Comparison of ENCODE assay signal across 14 mouse cellular contexts in the genomic region with DNA sequence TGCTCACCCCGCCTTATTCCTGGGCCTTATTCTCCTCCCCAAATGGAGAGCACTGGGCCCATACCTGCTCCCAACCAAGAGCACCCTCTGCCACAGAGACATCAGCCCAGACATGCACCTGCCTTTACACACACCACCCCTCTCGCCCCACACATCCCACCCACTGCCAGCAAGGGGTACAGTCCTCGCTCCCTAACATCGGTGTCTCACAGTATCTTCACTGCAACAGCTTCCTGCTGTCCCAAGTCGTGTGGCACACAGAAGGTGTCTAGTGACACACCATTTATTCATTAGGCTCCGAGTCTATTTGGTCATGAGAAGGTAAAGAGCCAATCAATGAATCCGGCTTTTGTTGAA. TPM values are rescaled to one million over a fixed set of nuclear protein-coding genes. Genes with fewer than 3 reads are reported as not detected.
A peak's percentile ranks its signal among the peaks of the same experiment; 100 is the strongest.
DNase-seq lines count a peak whose midpoint lies in the region; ATAC-seq and TF ChIP-seq lines count a peak whose summit lies in the region.
"Had no signal": no experiment of that assay in that cellular context is flagged by ENCODE, and none has a peak within 500 bp of the region (broad histone marks: within the 10 kb centered on the region; RNA-seq: fewer than 3 reads in every experiment).

No protein-coding gene starts in this region.

- H3K9ac ChIP-seq in heart, embryonic 13.5 days = 0 out of 2 replicates have a peak overlapping the region, but pooled peaks have one; percentile 37
- no peak overlapping the region for H3K9ac ChIP-seq in intestine, embryonic 15.5 days
- H3K9ac ChIP-seq in stomach, embryonic 14.5 days (replicated peaks; ENCODE audit: low read depth, low read length) = no peak overlapping the region
- H3K9ac ChIP-seq: liver, embryonic 14.5 days; neural tube, embryonic 15.5 days had no signal

- no peak overlapping the region for H3K4me2 ChIP-seq in heart, embryonic 13.5 days
- peak overlapping the region; percentile 22; the same call in 1 of the 2 replicates for H3K4me2 ChIP-seq in intestine, embryonic 15.5 days (replicated peaks)
- no peak overlapping the region for H3K4me2 ChIP-seq in stomach, embryonic 14.5 days (replicated peaks; ENCODE audit: low read depth, low read length)
- H3K4me2 ChIP-seq: neural tube, embryonic 15.5 days had no signal

- H3K27me3 ChIP-seq in heart, embryonic 13.5 days (replicated peaks) = no peaks in the 10 kb centered on the region; the same call in none of the 2 replicates
- H3K27me3 ChIP-seq in heart, embryonic 10.5 days (ENCODE audit: insufficient read depth, poor library complexity, severe bottlenecking) = peaks cover 14% of the 10 kb centered on the region; the same call in 1 of the 2 replicates
- H3K27me3 ChIP-seq in intestine, embryonic 15.5 days (replicated peaks) = no peaks in the 10 kb centered on the region
- H3K27me3 ChIP-seq in stomach, embryonic 14.5 days (ENCODE audit: control insufficient read depth, insufficient read depth, low read length) = no peaks in the 10 kb centered on the region

- no peak overlapping the region for H3K4me3 ChIP-seq in heart, embryonic 13.5 days
- no peak overlapping the region for H3K4me3 ChIP-seq in heart, embryonic 10.5 days
- no peak overlapping the region for H3K4me3 ChIP-seq in left cerebral cortex, adult 2 months
- H3K4me3 ChIP-seq in intestine, embryonic 15.5 days (replicated peaks) = no peak overlapping the region
- H3K4me3 ChIP-seq in stomach, embryonic 14.5 days (ENCODE audit: low read depth, low read length) = no peak overlapping the region
- H3K4me3 ChIP-seq: neural tube, embryonic 15.5 days had no signal

- H3K4me1 ChIP-seq in heart, embryonic 13.5 days = peaks cover 31% of the 10 kb centered on the region
- H3K4me1 ChIP-seq in heart, embryonic 10.5 days = peaks cover 20% of the 10 kb centered on the region
- H3K4me1 ChIP-seq in intestine, embryonic 15.5 days (replicated peaks) = peaks cover 17% of the 10 kb centered on the region
- peaks cover 13% of the 10 kb centered on the region; the same call in 1 of the 2 replicates for H3K4me1 ChIP-seq in stomach, embryonic 14.5 days (ENCODE audit: control insufficient read depth, insufficient read depth, low read length)

- H3K36me3 ChIP-seq in heart, embryonic 13.5 days = no peaks in the 10 kb centered on the region
- H3K36me3 ChIP-seq in heart, embryonic 10.5 days = no peaks in the 10 kb centered on the region
- H3K36me3 ChIP-seq in intestine, embryonic 15.5 days = no peaks in the 10 kb centered on the region
- H3K36me3 ChIP-seq in stomach, embryonic 14.5 days (ENCODE audit: control insufficient read depth, insufficient read depth, low read length) = no peaks in the 10 kb centered on the region
- H3K36me3 ChIP-seq: neural tube, embryonic 15.5 days had no signal

- no peak for TF ChIP-seq CTCF in left cerebral cortex, adult 2 months (IDR thresholded peaks at IDR 0.05)

- intact Hi-C loops in left cerebral cortex, adult 2 months (cut with DNase I) = loop anchor here (10.0 kb wide), 1 partner anchor 195 kb away; no protein-coding TSS in a partner anchor
- intact Hi-C loops in left cerebral cortex, postnatal 14 days (cut with DNase I) = no loop called here

- H3K27ac ChIP-seq in heart, embryonic 13.5 days (replicated peaks) = no peak overlapping the region
- H3K27ac ChIP-seq in heart, embryonic 10.5 days = no peak overlapping the region; the same call in 1 of the 2 replicates
- H3K27ac ChIP-seq in left cerebral cortex, adult 2 months = peak overlapping the region; percentile 53
- peak overlapping the region; percentile 67 for H3K27ac ChIP-seq in intestine, embryonic 15.5 days
- H3K27ac ChIP-seq in stomach, embryonic 14.5 days (ENCODE audit: low read length) = peak overlapping the region; percentile 58; the same call in 1 of the 2 replicates
- H3K27ac ChIP-seq: liver, embryonic 14.5 days; neural tube, embryonic 15.5 days had no signal

- 65% methylated on average over 7 of the region's 7 CpGs for WGBS in heart, embryonic 13.5 days
- WGBS in heart, embryonic 10.5 days = 77% methylated on average over 7 of the region's 7 CpGs
- WGBS in intestine, embryonic 15.5 days = 61% methylated on average over 7 of the region's 7 CpGs
- WGBS in stomach, embryonic 14.5 days = 66% methylated on average over 7 of the region's 7 CpGs

- no peak for DNase-seq in heart, embryonic 10.5 days (ENCODE audit: low spot score)
- no peak for DNase-seq in left cerebral cortex, adult 2 months (ENCODE audit: extremely low spot score in 1 of 2, low spot score in 2 of 2)
- no peak for DNase-seq in left cerebral cortex, adult 9 months (ENCODE audit: low spot score in 2 of 2)
- no peak for DNase-seq in left cerebral cortex, postnatal 14 days (ENCODE audit: low spot score in 2 of 2)
- DNase-seq in cerebellum, adult 9-10 months = no peak
- DNase-seq: right cerebral cortex, postnatal 14 days; thymus, postnatal 36 days had no signal

- H3K9me3 ChIP-seq in heart, embryonic 13.5 days = no peaks in the 10 kb centered on the region
- no peaks in the 10 kb centered on the region for H3K9me3 ChIP-seq in heart, embryonic 10.5 days
- no peaks in the 10 kb centered on the region for H3K9me3 ChIP-seq in intestine, embryonic 15.5 days
- H3K9me3 ChIP-seq in stomach, embryonic 14.5 days (ENCODE audit: control insufficient read depth, low read depth, low read length) = no peaks in the 10 kb centered on the region
- H3K9me3 ChIP-seq: neural tube, embryonic 15.5 days had no signal

- no peak for ATAC-seq in heart, embryonic 13.5 days (ENCODE audit: extremely low read depth, insufficient number of reproducible peaks, low FRiP score, low TSS enrichment)
- ATAC-seq in intestine, embryonic 15.5 days = no peak
- ATAC-seq in stomach, embryonic 14.5 days (ENCODE audit: insufficient number of reproducible peaks, insufficient read depth, low FRiP score, low read depth) = no peak
- ATAC-seq: inflammation-experienced regulatory T-cells, adult 6 months had no signal

RNA-seq across cellular contexts. Expression of a gene that starts 34.6 kb away (rescaled TPM):
- 0.61 and 0.66 TPM in 2 replicates for polyA plus RNA-seq in heart, embryonic 13.5 days (2015; fragmentation: Nextera tagmentation; extraction: Ambion mirVana)
- polyA plus RNA-seq in heart, embryonic 10.5 days (2016; fragmentation: Nextera tagmentation; extraction: Ambion mirVana) = 1.1 and 2.1 TPM in 2 replicates
- 10 to 100 TPM; 43.1 to 51.7 TPM for total RNA-seq in left cerebral cortex, adult 2 months (2021)
- 4.1 and 4.3 TPM in 2 replicates for polyA plus RNA-seq in intestine, embryonic 15.5 days (2015; fragmentation: Nextera tagmentation; extraction: Ambion mirVana)
- polyA plus RNA-seq in stomach, embryonic 14.5 days (2014; fragmentation: Nextera tagmentation; extraction: Ambion mirVana) = 3.1 TPM in 2 replicates
- 10 to 100 TPM; 27.4 to 28.7 TPM for total RNA-seq in left cerebral cortex, postnatal 14 days (2021)
- total RNA-seq: MEL had no signal

Comparison
In these comparisons a context has a peak if more than half of its experiments do, and no peak if none do; other contexts are left out.
1. H3K27ac ChIP-seq: peak in left cerebral cortex, adult 2 months (single experiment), intestine, embryonic 15.5 days (single experiment) and stomach, embryonic 14.5 days (single experiment); none in heart, embryonic 13.5 days (single experiment) and heart, embryonic 10.5 days (single experiment).